Mouse (Mus musculus) cerebellum, adult 9-10 months (tissue): ENCODE data around the gene Papola.

Experiments
- DNase-seq: peaks from one replicate; pipeline ENCODE4 v3.0.0; 2022

Gene Papola

DNA sequence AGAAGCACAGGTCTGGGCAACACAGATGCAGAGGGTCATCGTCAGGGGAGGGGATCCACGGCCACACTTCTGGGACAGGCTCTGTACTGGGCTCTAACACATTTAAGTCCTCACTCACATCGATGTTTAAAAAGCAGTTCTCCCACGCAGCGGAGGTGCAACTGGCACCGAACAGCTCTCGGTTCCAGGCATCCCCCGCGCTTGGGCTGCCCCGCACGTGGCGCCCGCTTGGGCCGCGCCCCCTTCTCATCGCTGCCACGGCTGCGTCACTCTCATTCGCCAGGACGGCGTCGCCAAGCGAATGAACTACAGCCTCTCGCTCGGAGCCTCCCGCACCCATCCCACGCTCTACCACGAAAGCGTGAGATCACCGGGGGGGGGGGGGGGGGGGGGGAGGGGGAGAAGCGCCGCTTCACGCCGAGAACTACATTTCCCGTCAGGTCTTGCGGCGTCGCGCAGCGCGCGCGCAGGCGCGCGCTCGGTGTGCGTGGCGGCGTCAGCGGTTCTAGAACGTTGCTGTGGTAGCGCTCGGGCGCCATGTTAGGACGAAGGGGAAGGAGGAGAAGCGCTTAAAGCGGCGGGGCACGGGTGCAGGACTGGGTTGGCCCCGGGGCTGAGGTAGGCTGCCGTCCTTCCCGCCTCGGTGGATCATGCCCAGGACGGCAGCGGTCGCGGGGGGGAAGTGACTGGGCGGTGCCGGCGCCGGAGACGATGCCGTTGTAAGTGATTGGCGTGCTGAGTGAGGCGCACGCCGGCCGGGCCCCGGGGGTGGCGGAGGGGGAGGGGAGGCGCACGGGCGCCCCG lies at the start of gene Papola:
TSS of gene Papola (plus strand) at position 499 of the 804 bp plus-strand sequence.
- peak; percentile 90 for DNase-seq

DNA sequence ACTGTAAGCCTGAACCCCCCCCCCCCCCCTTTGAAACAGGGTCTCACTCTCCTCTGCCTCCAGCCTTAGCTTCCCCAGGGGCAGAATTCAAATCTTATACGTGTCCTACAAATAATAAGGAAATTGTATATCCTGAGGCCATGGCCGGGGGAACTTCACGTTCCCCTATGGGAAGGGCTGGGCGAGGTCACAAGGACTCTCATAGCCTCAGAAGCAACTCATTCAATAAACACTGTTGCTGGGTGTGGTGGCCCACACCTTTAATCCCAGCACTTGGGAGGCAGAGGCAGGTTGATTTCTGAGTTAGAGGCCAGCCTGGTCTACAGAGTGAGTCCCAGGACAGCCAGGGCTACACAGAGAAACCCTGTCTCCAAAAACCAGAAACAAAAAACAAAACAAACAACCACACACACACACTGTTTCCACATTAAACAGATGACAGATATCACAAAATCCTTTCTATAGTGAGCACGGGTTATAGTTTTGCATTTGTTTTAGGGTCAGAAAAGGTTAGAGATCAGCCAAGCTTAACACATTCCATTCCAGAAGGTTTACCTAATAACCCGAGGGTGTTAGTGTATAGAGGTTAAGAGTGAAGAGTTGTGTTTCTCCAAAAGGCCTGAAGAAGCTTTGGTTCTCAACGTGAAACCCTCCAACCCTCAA lies 49.1 kb upstream of the Papola start:
- DNase-seq: no peak

DNA sequence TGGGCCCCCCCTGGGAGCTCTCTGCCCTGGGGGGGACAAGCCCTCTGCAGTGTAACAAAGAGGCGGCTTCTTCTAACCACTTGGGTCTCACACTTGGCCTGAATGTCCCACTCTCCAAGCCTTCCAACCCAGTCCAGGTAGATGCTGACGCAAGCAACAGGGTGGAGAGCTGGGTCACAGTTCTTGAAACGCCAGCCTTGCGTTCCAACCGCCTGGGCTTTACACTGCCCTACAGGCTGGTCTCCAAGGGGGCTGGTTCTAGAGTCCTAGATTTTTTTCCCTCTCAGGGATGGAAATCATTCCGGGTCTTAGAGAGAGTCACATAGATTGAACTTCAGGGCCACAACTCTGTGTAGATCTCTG lies 48.6 kb upstream of the Papola start:
- DNase-seq: no peak

DNA sequence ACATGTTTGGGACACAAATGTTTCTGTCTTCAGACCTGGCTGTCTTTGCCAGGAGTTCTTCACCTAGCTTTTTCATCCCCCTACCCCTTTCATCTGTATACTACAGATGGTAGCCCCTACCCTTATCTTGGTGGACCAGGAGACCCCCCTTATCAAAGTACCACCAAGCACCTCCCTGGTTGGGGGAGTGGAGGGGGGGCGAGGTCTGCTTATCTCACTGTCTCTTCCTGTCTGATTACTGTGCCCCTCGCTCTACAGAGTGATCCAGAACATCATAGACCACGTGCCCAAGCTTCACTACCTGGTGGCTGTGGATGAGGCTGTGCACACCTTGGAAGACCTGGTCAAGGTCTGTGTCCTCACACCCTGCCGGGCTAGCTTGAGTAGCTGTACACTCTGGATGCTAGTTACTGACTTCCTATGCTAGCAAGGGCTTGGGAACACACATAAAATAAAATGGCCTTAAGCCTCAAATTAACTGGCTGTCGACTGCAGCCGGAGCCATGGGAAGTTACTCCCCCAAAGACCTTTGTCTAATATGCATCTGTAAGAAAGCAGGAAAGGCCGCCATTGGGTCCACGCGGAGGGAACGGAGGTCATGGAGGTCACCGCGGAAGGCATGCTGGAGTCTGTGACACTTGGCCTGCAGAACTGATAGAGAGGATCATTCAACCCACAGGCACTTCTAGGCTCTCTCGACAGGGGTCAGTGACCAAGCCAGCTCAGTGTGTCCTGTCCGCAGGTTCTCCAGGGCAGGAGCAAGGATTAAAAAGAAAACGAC lies 46.0 kb upstream of the Papola start:
- DNase-seq: no peak

DNA sequence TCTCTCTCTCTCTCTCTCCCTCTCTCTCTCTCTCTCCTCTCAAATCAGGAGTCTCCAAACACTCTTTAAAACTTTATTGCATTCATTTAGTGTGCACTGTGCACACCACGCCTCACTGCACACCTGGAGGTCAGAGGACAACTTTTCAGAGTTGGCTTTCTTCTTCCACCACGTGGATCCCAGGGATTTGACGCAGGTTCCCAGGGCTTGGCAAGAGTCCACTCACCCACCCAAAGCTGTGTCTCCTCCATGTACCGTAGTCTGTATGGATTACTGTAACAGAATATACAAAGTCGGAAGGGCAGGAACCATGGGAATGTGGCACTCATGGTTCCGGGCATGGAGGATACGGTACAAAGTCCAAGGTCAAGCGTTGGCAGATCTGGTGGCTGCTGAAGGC lies 44.8 kb upstream of the Papola start:
- DNase-seq: no peak

DNA sequence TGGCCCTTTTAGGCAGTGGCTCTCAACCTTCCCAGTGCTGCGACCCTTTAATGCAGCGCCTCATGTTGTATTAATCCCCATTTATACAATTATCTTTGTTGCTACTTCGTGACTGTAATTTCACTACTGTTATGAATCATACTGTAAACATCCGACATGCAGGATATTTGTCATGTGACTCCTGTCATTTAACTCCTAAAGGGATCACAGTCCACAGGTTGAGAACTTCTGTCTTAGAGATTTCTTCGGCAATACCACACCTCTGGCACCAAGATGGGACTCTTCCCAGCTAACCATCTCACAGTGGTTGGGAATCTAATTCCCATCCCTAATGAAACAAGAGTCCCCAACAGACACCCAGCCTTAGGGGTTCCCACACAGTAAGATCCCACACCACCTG lies 36.4 kb upstream of the Papola start:
- DNase-seq: no peak

DNA sequence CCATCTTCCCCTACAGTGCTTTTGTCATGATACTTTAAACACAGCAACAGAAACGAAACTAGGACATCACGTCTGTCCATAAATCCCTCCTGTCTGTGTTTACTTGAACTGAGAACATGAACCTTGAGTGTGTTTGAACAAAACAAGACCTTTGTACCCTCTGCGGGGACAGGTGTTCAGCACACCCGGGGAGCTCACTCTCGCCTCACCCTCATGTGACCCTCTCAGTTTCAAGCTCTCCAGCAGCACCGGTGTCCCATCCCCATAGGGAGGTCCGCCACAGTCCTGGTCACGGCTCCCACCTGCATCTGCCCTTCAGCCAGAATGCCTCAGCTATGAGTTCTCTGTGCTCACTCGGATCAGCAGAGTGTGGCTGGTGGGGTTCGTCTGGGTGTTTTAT lies 30.7 kb upstream of the Papola start:
- DNase-seq: no peak

DNA sequence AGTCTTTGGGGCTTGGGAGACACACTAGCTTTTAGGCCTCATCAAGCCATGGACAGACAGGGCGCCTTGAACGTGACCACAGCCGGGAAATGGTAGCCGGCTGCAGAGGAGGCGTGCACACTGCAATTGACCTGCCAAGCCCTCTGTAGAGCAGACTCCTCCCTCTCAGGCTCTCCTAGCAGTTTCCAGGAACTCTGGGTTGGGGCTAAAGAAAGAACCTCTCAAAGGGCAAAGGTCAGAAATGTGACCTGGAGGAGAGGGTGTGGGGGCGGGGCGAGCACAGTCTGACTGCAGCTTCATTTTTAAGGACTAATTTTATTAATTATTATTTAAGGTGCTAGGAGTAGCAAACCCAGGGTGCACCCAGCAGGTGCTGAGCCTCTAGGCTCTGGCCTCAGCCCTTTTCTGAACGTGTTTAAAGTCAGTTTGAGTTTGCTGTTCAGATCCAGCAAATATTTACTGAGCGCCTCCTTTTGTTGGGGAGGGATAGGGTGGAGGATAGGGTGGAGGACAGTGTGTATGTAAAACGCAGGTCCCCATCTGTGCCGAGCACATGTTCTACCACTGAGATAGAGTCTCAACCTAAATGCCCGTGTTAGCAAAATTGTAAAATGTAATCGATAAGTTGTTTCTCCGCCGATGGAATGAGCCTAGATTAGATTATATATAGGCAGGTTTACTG lies 26.5 kb upstream of the Papola start:
- no peak for DNase-seq

DNA sequence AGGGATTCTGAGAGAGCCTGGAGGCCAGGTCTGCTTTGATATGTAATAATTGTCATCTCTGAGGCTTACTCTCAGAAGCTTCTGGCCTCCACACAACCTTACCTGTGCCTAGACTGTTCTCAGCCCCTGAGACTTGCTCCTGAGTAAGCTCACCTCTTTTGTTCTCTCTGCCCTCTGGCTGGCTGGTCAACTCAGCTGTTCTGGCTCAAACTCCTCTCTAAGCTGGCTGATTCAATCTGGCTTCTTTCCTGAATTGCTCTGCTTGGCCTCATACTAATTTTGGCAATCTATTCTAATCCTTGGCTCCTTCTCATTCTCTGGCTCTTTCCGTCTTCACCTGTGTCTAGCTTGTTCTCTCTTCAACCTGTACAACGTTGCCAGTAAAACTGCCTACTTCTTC lies 25.6 kb upstream of the Papola start:
- DNase-seq: no peak

DNA sequence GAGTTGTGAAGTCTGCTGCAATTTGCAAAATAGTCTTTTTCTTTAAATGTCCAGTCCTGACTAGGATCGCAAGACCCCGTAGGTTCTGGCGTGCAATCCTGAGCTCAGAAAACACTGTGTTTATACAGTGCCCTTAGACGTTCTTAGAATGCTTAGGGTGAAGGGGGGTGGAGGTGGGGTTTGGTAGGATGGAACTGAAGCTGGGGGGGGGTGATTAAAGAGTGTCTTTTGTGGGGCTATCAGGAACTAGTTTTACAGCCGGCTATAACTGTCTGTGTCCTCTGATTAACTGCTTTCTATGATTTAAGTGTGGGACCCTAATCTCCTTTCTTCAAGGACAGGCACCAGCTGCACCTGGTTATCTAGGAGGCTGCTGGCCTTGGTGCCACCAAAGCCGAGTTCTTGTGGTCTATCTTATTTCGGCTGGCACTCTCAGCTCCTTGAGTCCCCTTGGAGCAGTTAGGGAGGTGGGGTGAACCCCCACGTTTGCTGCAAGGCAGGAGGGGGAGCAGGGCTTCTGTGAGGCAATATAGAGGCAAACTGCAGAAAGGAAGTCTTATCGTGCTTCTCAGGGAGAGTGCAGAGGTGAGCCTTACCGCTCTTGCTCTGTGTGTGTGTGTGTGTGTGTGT lies 24.5 kb upstream of the Papola start:
- no peak for DNase-seq

DNA sequence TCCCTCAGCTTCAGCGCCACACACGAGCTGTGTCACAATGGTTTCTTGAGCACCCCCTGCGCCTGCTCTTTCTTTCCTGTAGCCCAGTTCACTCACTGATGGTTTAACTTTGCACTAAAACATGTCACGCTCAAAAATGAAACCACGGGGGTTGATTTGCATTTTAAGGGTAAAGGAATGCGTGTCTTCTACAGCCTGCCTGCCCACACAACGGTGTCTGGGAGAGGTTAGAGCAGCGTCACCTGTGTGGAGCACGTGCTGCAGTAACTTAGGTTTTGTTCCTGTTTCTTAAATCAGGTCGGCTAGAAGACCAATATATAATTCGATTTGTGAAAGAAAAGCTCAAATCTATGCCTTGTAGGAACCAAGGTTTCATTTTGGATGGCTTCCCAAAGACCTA lies 23.3 kb upstream of the Papola start:
- DNase-seq: no peak

DNA sequence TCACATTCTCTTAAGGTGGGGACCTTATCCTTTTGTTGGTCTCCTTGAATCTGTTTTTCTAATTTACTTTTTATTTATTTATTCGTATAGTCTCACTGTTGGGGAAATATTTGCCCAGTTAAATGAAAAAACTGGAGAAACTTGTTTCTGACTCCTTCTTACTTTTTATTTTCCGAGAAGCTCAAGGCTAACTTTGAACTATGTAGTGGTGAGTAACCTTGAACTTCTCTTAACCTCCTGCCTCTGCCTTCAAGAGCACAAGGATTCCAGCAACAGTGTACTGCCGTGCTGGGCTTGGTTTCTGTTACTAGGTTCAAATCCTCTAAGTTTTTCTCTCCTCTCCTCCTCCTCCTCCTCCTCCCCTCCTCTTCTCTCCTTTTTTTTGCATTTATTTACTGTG lies 22.9 kb upstream of the Papola start:
- no peak for DNase-seq

DNA sequence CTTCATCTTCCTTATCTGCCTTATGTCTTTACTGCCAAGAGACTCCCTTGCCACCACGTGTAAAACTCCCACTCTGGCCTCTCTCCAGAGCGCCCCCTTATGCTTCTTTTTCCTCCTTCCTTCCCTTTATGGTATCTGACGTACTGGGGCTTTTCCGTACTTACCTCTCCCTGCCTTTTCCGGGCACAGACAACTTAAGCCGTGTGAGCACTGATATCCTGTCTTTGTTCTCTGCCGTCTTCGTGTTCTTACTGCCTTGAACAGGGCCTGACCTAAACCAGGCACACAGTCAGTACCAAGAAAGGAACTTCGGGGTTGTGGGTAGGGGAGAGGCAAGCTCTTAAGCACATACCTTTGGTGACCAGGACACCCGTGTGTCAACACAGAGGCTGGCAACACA lies 14.8 kb upstream of the Papola start:
- no peak for DNase-seq

DNA sequence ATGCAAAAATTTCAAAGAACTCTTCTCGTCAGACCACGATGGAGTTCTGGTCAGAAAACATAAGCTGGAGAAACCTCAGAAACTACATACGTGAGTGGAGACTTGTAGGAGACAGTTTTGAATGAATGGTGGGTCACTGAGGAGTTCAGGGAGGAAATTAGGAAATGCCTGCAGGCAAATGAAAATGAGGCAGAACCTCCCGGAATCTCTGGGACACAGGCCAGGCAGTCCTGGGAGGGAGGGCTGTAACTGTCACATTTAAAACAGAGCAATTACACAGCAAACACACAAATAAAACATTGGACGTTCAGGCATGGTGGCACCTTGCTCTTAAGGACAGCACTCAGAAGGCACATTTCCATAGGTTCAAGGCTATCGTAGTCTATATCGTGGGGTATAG lies 9.6 kb upstream of the Papola start:
- DNase-seq: no peak

DNA sequence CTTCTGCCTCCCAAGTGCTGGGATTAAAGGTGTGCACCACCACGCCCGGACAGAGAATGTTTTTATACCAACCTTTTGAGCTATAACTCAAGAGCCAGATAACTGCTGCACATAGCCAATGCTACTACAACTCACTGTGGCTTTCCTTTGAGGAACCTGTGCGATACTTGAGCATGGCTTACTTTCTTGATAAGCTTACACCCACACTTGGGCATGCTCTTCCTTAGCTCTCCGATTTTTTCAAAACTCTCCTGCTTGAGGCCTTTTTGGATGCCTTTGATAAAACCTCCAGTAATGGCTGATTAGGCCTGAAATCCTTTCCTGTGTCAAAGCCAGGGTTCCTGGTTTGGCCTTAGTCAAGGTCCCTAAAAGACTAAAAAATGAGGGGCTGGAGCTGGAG lies 6.8 kb upstream of the Papola start:
- no peak for DNase-seq

DNA sequence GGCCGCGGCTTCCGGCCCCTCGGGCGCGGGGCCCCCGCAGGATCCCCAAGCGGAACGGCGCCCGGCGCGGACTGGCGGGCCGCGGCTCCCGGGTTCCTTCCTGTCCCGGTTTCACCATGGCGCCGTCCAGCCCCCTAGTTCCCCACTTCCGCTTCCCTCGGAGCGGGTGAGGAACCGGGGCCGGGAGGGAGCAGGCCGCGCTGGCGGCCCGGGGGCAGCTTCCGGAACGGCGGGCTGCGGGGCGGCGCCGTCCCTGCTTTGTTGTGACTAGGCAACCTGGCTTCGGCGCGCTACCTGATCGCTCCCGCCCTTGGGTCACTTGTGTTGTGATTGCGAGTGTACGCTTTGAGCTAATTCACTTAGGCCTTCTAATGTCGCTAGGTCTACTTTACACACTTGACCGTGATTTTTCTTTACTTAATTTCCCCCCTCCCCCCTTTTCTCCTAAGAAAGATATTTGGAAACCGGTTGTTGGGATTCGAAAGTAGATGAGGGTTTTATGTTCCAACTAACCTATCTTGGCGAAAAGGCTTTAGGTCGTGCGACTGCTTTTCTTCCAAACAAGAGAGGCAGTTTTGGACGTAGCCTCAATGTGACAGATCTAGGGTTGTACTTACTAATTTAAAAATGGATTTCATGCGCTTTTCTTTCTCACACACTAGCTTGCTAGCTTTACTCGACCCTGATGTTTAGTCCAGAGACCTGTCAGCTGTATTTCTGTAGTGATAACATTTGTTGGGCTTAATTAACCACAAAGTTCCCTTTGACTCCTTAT lies 693 bp downstream of the Papola start:
- no peak for DNase-seq

DNA sequence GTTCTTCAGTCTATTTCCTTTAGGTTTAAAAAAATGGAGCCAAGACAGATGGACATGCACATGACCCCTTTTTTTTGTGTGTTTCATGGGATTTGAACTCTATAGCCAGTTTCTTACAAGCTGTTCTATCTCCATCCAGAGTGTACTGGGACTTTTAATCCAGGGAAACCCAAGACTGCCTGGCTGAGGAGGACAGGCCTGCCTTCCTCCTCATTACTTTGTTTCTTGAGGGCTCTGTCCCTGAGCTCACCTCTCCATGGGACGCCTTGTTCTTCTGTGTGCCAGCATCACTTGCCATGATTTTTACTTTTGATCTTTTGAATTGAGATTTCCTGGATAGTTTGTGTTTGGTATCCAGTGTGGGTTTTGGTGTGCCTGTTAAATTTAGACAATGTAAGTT lies 1.6 kb downstream of the Papola start:
- peak; percentile 22 for DNase-seq

DNA sequence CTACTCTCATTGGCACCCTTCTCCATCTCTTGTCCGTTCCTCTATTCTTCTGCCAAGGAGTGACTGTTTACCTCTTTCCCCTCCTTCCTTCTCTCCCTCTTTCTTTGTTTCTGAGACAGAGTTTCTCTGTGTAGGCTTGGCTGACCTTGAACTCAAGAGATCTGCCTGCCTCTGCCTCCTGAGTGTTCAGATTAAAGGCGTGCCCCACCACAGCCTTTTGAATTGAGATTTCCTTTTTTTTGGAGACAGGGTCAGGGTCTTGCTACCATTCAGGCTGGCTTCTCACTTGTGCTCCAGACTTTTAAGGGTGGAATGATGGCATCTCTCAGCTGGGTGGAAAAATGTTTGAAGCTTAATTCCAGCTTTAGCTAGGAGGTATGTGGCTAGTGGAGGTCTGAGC lies 3.1 kb downstream of the Papola start:
- DNase-seq: no peak

DNA sequence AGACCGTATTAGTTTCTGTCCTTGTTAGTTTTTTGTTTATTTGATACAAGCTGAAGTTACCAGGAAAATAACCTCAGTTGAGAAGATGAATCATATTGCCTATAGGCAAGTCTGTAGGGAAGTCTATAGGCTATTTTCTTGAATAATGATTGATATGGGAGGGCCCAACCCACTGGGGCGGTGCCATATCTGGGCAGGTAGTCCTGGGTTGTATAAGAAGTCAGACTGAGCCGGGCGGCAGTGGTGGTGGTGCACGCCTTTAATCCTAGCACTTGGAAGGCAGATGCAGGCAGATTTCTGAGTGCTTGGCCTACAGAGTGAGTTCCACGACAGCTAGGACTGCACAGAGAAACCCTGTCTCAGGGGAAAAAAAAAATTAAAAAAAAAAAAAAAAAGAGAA lies 5.4 kb downstream of the Papola start:
- DNase-seq: no peak

DNA sequence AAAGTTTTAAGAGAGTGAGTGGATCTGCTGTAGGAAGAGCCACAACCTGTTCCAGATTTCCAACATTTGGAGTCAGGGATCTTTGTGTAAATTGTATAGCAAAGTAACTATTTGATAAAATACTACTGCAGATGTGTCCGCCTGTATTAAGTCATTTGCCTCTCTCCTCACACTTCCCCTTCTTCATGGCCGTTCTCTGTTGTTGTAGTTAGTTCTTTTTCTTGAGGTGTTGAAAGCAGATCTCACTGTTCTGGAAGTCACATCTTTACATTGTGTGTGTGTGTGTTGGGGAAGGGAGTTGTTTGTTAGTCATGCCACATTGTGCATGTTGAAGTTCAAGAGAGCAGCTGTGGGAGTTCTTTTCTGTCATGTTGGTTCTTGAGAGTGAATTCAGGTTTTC lies 10.4 kb downstream of the Papola start:
- no peak for DNase-seq

DNA sequence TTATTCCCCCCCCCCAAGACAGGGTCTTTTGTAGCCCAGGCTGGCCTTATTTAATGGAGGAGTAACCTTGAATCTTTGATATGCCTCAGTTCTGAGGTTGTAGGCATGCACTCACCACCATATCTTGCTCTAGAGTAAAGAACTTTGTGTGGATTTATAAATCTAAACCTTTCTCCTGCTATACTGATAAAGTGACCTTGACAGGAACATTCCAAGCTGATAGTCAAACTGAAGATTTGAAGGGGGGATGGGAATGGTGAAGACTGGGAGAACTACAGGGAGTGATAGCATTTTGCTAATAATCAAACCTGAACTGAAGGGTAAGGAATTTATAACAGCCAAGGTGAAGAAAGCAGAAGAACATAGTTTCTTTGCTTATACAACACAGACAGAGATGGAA lies 13.5 kb downstream of the Papola start:
- no peak for DNase-seq

DNA sequence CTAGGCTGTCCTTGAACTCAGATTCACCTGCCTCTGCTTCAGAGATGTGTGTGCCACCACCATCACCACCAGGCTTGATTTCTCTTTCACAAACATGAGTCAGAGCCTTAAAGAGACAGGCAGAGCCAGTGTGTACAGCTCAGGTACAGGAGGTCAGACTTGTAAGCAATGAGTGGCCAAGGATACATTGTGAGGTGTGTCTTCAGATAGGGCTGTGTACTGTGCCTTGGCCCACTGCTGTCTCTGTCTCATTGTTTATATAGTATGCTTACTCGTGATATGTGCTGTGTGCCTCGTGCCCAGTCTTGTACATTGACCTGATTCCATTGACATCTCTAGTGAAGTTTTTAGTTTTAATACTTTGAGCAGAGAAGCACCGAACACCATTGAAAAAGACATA lies 21.3 kb downstream of the Papola start:
- no peak for DNase-seq
